Mouse (Mus musculus) spleen, adult 2 months (tissue): ENCODE results near the gene Gm21118. TPM values are rescaled to one million over a fixed set of nuclear protein-coding genes. Genes with fewer than 3 reads are reported as not detected.
"Not testable (repeated sequence)": the region's sequence is repeated elsewhere in the genome, so short reads cannot be mapped to it uniquely, and the experiment has no call there.

Experiments used
- DNase-seq, 2 experiments: peaks; one replicate each; pipeline versions ENCODE4 v3.0.0 to v3.0.0-alpha.2; 2012 to 2021; ENCODE audit warnings: low spot score in 2 of 2, low read depth in 1 of 2
- H3K27ac ChIP-seq: fragments of 200-500 bp; 2 replicates; pipeline ENCODE4 v1.5.1; 2012; ENCODE audit warnings: low read length, inconsistent platforms; ENCODE audit not compliant: insufficient read depth
- H3K27me3 ChIP-seq: fragments of 200-500 bp; 2 replicates; pipeline ENCODE4 v1.6.1; 2012; ENCODE audit warnings: mild to moderate bottlenecking, moderate library complexity, low read length, inconsistent platforms; ENCODE audit not compliant: control insufficient read depth, insufficient read depth
- H3K36me3 ChIP-seq: fragments of 200-500 bp; 2 replicates; pipeline ENCODE4 v1.6.1; 2012; ENCODE audit warnings: mild to moderate bottlenecking, low read length, inconsistent platforms; ENCODE audit not compliant: control insufficient read depth, insufficient read depth
- H3K4me1 ChIP-seq: fragments of 200-500 bp; 2 replicates; pipeline ENCODE4 v1.6.1; 2011; ENCODE audit warnings: inconsistent platforms; ENCODE audit not compliant: control insufficient read depth, insufficient read depth, insufficient read length
- H3K4me3 ChIP-seq: fragments of 200-500 bp; 2 replicates; pipeline ENCODE4 v1.5.1; 2011; ENCODE audit warnings: mild to moderate bottlenecking, inconsistent platforms; ENCODE audit not compliant: insufficient read depth, insufficient read length; ENCODE audit errors: extremely low read depth
- WGBS: fragments of 180-500 bp; shearing (Covaris S2); methylation state at CpG from one replicate; pipeline ENCODE4 v1.1.7; 2018; 5-methylcytosine and 5-hydroxymethylcytosine counted together
- polyA plus RNA-seq: library from polyadenylated mRNA; depleted of rRNA; stranded (reverse); fragments of >200 nt; gene quantifications from 2 replicates; pipeline ENCODE4 v1.2.3, GENCODE M21; 2012; rRNA removed

The Gm21118 gene
- polyA plus RNA-seq, result not detected in 2 replicates

- WGBS, result no CpG with 5 or more reads among the region's 4 CpGs
- H3K27me3 ChIP-seq, DNase-seq, H3K36me3 ChIP-seq, H3K4me3 ChIP-seq, H3K4me1 ChIP-seq, H3K27ac ChIP-seq: not testable (repeated sequence)
Observed at GRCm38 (mm10) chrY:70273542-70273941, at the start of gene Gm21118. Gm21118 (minus strand) TSS chrY:70273642.

GRCm38 (mm10) chrY:70303187-70303586, 29.7 kb upstream of the Gm21118 start, which contains the start of the genes Gm29423 and Gm29644:
Gm29423 (minus strand) TSS chrY:70303287.
Gm29644 (minus strand) TSS chrY:70303343.
- not testable (repeated sequence) for H3K4me3 ChIP-seq, H3K27ac ChIP-seq, DNase-seq, H3K4me1 ChIP-seq, H3K36me3 ChIP-seq, H3K27me3 ChIP-seq
- WGBS, result no CpG with 5 or more reads among the region's 2 CpGs

Other genes with a start within 250 kb of the Gm21118 start
- not detected in 2 replicates for gene Gm29423, start 29.6 kb upstream of the Gm21118 start, polyA plus RNA-seq
- not detected in 2 replicates for gene Gm29644, start 29.7 kb upstream of the Gm21118 start, polyA plus RNA-seq
- not detected in 2 replicates for gene Gm20888, start 168.2 kb upstream of the Gm21118 start, polyA plus RNA-seq